Mouse (Mus musculus) hindbrain, embryonic 12.5 days (tissue): ENCODE data around the gene Rbm4. TPM values are rescaled to one million over a fixed set of nuclear protein-coding genes. Genes with fewer than 3 reads are reported as not detected.

Experiments used
- ATAC-seq: fragments of 200-750 bp; cut with Nextera tagmentation; 2 replicates; pipeline ENCODE4 v1.8.0; 2017; ENCODE audit warnings: moderate TSS enrichment; ENCODE audit not compliant: low FRiP score
- H3K27ac ChIP-seq: fragments of 300-500 bp; sonication (generic); 2 replicates; pipeline ENCODE4 v1.5.1; 2016; ENCODE audit warnings: mild to moderate bottlenecking
- H3K27me3 ChIP-seq: fragments of 300-500 bp; sonication (generic); 2 replicates; pipeline ENCODE4 v1.6.1; 2016; ENCODE audit warnings: mild to moderate bottlenecking
- H3K36me3 ChIP-seq: fragments of 300-500 bp; sonication (generic); 2 replicates; pipeline ENCODE4 v1.6.1; 2016; ENCODE audit warnings: mild to moderate bottlenecking
- H3K4me1 ChIP-seq: fragments of 300-500 bp; sonication (generic); 2 replicates; pipeline ENCODE4 v1.6.1; 2016
- H3K4me2 ChIP-seq: fragments of 300-500 bp; sonication (generic); replicated peaks from 2 replicates; pipeline ENCODE4 v1.6.1; 2016; ENCODE audit warnings: mild to moderate bottlenecking
- H3K4me3 ChIP-seq: fragments of 300-500 bp; sonication (generic); 2 replicates; pipeline ENCODE4 v1.5.1; 2016; ENCODE audit warnings: mild to moderate bottlenecking
- H3K9ac ChIP-seq: fragments of 300-500 bp; sonication (generic); 2 replicates; pipeline ENCODE4 v1.6.1; 2016; ENCODE audit warnings: mild to moderate bottlenecking, moderate library complexity
- H3K9me3 ChIP-seq: fragments of 300-500 bp; sonication (generic); replicated peaks from 2 replicates; pipeline ENCODE4 v1.6.1; 2016; ENCODE audit warnings: mild to moderate bottlenecking
- WGBS: fragments of 180-500 bp; shearing (Covaris S2); methylation state at CpG from one replicate; pipeline ENCODE4 v1.1.7; 2016; 5-methylcytosine and 5-hydroxymethylcytosine counted together
- polyA plus RNA-seq: library from polyadenylated mRNA; unstranded; fragments of >200 nt; fragmentation: Nextera tagmentation; extraction: Ambion mirVana; gene quantifications from 2 replicates; pipeline ENCODE4 v1.2.1, GENCODE M21; 2016

Rbm4 gene
- polyA plus RNA-seq, result 88.8 and 94.8 TPM in 2 replicates

DNA sequence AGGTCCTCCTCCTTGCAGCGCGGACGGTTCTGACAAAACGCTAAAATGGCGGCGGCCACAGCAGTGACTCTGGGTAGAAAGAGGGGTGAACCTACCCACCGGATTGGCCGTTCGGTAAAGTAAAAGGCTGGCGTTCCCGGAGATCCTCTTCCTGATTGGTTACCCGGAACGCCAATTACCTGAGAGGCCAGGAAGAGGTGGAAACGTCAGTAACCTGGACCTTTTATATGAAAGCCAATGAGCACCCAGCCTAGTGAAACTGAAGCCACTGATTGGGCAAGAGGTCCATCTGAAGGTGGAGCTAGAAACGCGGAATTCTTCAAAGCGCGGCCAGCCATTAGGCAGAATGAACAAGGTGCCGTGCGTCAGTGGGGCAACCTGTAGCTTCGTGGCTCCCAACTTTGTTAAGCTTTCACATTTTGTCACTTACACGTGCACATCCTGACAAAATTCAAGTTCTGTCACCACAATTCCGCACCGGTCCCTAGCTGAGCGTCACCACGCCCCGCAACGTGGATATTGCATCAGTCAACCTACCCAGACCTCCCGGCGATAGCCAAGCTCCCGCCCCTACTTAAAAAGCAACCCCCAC lies at the start of gene Rbm4:
Rbm4 (minus strand) TSS at position 71 of the 592 bp plus-strand sequence.
- H3K4me1 ChIP-seq, result peaks cover 39% of the 10 kb centered on the region
- H3K27me3 ChIP-seq, result no peaks in the 10 kb centered on the region
- H3K4me2 ChIP-seq, result peak within 1 kb of the TSS; percentile 68
- H3K9me3 ChIP-seq, result no peaks in the 10 kb centered on the region
- ATAC-seq, result peak; percentile 99
- WGBS, result under 1% methylated on average over 31 of the region's 31 CpGs
- H3K36me3 ChIP-seq, result peaks cover 35% of the 10 kb centered on the region
- peak within 1 kb of the TSS; percentile 73 for H3K4me3 ChIP-seq
- peak within 1 kb of the TSS; percentile 80 for H3K27ac ChIP-seq
- H3K9ac ChIP-seq, result peak within 1 kb of the TSS; percentile 79

DNA sequence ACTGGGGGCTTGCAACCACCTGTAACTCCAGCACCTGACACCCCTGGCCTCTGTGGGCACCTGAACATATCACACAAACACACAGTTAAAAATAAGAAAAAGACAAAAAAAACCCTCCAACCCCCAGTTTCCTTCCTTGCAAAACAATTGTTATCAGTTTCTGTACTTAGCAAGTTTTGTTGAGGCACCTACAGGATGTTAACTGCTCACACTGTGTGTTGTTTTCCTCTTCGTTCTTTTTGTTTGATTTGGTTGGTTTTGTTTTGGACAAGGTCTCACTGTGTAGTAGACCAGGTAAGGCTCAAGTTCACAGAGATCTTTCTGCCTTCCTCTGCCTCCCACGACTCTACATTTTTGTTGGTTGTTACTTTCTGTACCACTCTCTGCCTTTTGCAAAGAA lies 48.9 kb upstream of the Rbm4 start:
- Histone ChIP-seq H3K4me1 (peaks cover 17% of the 10 kb centered on the region), H3K4me3 (no peak overlapping the region), H3K36me3 (no peaks in the 10 kb centered on the region), H3K4me2 (no peak overlapping the region), H3K27ac (no peak overlapping the region), H3K9ac (no peak overlapping the region), H3K9me3 (no peaks in the 10 kb centered on the region), H3K27me3 (peaks cover 28% of the 10 kb centered on the region)
- no peak for ATAC-seq
- 66% methylated on average over 2 of the region's 2 CpGs for WGBS

DNA sequence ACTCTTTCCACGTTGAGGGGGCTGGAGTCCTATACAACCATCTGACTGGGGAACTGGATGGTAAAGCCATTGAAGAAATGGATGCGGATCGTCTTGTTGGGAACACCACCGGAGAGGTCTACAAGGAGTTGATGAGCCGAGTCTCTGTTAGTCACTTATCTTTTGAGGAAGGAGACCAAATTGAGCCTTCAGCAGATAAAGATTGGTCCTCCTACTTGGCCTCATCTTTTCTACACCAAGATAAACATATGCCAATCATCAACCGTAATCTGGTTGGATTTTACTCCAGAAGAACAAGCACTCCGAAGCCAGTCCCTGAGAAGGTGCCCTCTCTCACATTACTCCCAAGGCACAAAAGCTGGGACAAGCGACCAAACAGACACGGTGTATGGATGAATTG lies 47.1 kb upstream of the Rbm4 start:
- H3K36me3 ChIP-seq, result no peaks in the 10 kb centered on the region
- no peak for ATAC-seq
- no peaks in the 10 kb centered on the region for H3K9me3 ChIP-seq
- no peak overlapping the region for H3K27ac ChIP-seq
- H3K4me2 ChIP-seq, result no peak overlapping the region
- H3K4me1 ChIP-seq, result peaks cover 17% of the 10 kb centered on the region
- 84% methylated on average over 9 of the region's 9 CpGs for WGBS
- peaks cover 28% of the 10 kb centered on the region for H3K27me3 ChIP-seq
- no peak overlapping the region for H3K4me3 ChIP-seq
- no peak overlapping the region for H3K9ac ChIP-seq

DNA sequence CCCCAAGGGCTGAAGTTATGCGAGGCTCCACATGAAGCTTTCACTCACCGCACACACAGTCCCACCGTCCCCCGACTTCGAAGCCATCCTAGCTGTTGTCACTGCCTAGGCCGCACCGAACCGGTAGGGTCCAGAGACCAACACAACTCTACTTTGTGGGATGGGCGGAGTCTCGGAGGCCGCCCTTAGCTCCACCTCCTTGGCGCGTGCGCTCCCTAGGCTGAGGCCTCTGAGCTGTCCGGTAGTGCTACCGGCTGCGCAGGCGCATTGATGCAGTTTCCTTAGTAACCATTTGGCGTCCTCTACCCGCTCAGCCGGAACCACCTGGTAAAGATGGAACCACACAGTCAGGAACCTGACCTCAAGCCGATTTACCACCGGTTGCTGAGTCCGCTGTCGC lies 45.4 kb upstream of the Rbm4 start, which contains the start of the genes Ccs and Ccdc87:
Ccs (minus strand) TSS at position 184 of the 400 bp plus-strand sequence.
Ccdc87 (plus strand) TSS at position 218 of the 400 bp plus-strand sequence.
- peak; percentile 96 for ATAC-seq
- peaks cover 28% of the 10 kb centered on the region for H3K27me3 ChIP-seq
- no peak within 1 kb of the TSS for H3K27ac ChIP-seq
- H3K36me3 ChIP-seq, result peaks cover under 1% of the 10 kb centered on the region; the same call in 1 of the 2 replicates
- WGBS, result under 1% methylated on average over 25 of the region's 25 CpGs
- peak within 1 kb of the TSS; percentile 95 for H3K4me2 ChIP-seq
- peak within 1 kb of the TSS; percentile 72 for H3K9ac ChIP-seq
- H3K4me3 ChIP-seq, result peak within 1 kb of the TSS; percentile 59
- H3K4me1 ChIP-seq, result peaks cover 17% of the 10 kb centered on the region
- H3K9me3 ChIP-seq, result no peaks in the 10 kb centered on the region

DNA sequence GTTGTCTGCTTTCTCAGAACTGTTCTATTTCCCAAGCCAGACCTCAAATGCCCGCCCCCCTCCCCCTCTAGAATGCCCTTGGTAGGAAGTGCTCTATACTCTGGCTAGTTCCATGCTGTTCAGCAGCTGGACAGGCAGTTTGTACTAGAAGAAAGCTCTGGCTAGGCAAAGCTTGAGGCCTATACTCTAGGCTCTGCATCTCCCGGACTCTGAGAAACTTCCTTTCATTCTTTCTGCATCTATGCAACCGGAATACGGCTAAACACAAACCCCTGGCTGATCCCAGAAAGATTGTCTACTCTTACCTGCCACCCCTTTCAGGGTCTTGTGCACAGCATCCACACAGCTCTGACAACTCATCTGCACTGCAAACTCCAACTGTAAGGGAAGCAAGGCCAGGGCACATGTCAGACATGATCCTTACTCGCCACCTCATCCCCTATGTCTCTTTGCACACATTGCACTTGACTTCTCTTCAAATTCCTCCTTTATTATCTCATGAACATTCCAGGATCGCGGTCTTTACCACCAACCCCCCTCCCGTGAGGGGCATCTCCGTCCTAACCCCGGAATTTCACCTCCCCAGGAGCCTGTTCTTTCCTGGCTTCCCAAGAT lies 44.9 kb upstream of the Rbm4 start:
- ATAC-seq, result peak; percentile 47
- Histone ChIP-seq H3K4me2 (peak overlapping the region; percentile 95), H3K27me3 (peaks cover 28% of the 10 kb centered on the region), H3K36me3 (peaks cover 4% of the 10 kb centered on the region; the same call in 1 of the 2 replicates), H3K9me3 (no peaks in the 10 kb centered on the region), H3K27ac (no peak overlapping the region), H3K4me1 (peaks cover 17% of the 10 kb centered on the region), H3K9ac (peak overlapping the region; percentile 72), H3K4me3 (peak overlapping the region; percentile 59)
- WGBS, result 34% methylated on average over 10 of the region's 10 CpGs

DNA sequence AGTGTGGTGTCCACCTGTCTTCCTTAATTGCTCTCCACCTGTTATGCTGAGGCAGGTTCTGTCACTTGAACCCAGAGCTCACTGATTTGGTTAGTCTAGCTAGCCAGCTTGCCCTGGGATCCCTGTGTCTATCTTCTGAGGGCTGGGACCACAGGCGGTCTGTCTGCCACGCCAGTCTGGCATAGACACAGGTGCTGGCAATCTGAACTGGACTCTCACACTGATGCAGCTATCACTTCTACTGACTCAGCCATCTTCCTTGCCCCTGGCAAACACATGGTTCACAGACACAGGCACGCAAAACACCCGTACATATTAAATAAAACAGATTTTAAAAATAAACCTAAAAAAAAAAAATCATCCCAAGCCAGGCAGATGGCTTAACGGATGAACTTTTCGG lies 43.3 kb upstream of the Rbm4 start:
- H3K4me3 ChIP-seq, result no peak overlapping the region
- H3K4me1 ChIP-seq, result peaks cover 21% of the 10 kb centered on the region
- H3K9ac ChIP-seq, result no peak overlapping the region
- peaks cover 26% of the 10 kb centered on the region for H3K27me3 ChIP-seq
- no peak overlapping the region for H3K4me2 ChIP-seq
- 95% methylated on average over 6 of the region's 6 CpGs for WGBS
- no peaks in the 10 kb centered on the region for H3K9me3 ChIP-seq
- no peak for ATAC-seq
- H3K36me3 ChIP-seq, result peaks cover 12% of the 10 kb centered on the region
- no peak overlapping the region for H3K27ac ChIP-seq

DNA sequence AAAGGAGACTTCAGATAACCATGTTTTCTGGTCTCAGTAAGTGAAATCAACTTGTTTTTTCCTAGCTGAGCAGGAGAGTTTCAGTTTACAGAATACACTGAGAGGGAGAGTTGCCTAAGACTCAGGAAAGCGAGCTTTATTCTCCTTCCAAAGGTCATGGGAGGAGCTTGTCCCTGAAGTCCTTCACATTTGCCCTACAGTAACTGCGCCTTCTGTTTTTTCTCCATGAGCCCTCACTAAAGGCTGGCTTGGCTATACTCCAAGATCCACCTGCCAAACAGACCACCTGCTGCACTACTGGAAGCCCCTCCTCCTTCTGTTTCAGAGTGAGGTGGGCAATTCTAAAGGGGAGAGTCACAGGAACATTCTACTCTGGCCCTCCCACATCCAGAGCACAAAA lies 42.4 kb upstream of the Rbm4 start:
- Histone ChIP-seq H3K9me3 (no peaks in the 10 kb centered on the region), H3K27me3 (peaks cover 17% of the 10 kb centered on the region), H3K36me3 (peaks cover 12% of the 10 kb centered on the region), H3K4me2 (no peak overlapping the region), H3K27ac (no peak overlapping the region), H3K4me1 (peaks cover 21% of the 10 kb centered on the region), H3K9ac (no peak overlapping the region), H3K4me3 (no peak overlapping the region)
- ATAC-seq, result no peak
- WGBS, result 81% methylated on average over 2 of the region's 2 CpGs

DNA sequence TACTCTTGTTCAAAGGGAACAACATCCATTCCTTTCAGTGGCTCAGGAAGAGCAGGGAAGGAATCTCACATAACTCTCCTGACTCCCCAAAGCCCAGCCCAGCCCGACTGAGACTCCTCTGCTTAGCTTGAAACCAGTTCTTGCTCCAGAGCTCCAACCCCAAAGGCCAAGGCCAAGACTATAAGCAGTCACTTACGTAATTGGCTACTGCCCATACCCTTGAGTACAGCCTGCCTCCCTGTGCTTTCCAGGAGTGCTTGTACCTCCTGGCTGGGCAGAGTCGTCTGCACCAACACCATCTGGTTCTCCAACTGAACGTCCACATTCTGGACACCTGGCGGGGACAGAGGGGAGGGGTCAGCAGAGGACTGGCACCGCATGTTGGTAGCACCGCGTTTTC lies 40.3 kb upstream of the Rbm4 start:
- Histone ChIP-seq H3K4me1 (peaks cover 16% of the 10 kb centered on the region), H3K9me3 (no peaks in the 10 kb centered on the region), H3K27me3 (no peaks in the 10 kb centered on the region), H3K27ac (no peak overlapping the region), H3K4me3 (no peak overlapping the region), H3K4me2 (no peak overlapping the region), H3K36me3 (peaks cover 12% of the 10 kb centered on the region), H3K9ac (no peak overlapping the region)
- no peak for ATAC-seq
- WGBS, result 84% methylated on average over 8 of the region's 8 CpGs

DNA sequence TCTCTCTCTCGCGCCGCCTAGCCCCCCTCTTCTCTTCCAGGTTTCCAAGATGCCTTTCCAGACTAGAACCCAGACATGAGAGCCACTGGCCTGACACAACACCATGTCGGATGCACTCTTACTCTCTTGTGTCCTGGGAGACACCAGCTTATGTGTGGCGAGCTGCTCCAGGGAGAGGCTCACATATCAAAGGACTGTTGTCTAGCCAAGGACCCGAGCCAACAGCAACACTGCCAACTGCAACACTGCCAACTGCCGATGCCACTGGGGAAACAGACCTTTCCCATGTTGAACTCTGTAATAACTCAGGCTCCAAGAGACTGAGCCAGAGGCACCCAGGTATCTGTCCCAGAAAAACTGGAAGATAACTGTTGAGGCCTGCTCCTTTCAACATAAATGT lies 35.5 kb upstream of the Rbm4 start:
- H3K4me2 ChIP-seq, result no peak overlapping the region
- H3K36me3 ChIP-seq, result peaks cover 30% of the 10 kb centered on the region
- ATAC-seq, result no peak
- no peak overlapping the region for H3K27ac ChIP-seq
- WGBS, result 69% methylated on average over 7 of the region's 7 CpGs
- H3K27me3 ChIP-seq, result no peaks in the 10 kb centered on the region
- no peak overlapping the region for H3K9ac ChIP-seq
- 0 out of 2 replicates have a peak, but pooled peaks cover 4% of the 10 kb centered on the region for H3K4me1 ChIP-seq
- no peak overlapping the region for H3K4me3 ChIP-seq
- no peaks in the 10 kb centered on the region for H3K9me3 ChIP-seq

DNA sequence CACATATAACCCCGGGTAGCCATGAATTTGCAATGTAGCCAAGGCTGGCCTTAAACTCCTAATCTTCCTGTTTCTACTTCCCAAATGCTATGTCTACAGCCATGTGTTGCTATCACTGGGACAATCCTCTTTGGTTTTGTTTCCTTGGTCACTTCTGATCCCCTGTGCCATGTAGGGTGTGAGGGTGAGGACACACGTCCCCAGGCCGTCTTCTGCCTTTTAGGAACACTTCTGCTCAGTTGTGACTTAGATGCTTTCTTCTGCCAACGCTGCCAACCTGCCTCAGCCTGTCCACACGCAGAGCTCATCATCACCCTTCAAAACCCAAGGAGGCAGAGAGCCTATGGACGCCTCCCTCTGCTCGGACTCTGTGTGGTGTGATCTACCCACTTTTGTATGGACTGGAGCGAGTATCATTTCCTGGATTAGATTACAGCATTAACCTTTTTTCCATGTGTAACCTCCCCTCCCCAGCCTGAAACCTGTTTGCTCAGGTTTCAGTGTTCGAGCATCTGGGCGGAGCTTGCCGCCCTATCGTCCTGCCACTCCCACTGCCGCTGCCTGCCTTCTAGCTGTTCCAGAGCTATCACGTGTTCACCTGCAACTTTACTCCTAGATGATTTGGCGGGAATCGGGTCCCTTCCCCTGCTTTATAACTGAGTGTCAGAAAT lies 34.9 kb upstream of the Rbm4 start:
- Histone ChIP-seq H3K27me3 (no peaks in the 10 kb centered on the region), H3K9ac (no peak overlapping the region), H3K27ac (no peak overlapping the region), H3K4me2 (no peak overlapping the region), H3K9me3 (no peaks in the 10 kb centered on the region), H3K4me1 (0 out of 2 replicates have a peak, but pooled peaks cover 4% of the 10 kb centered on the region), H3K4me3 (no peak overlapping the region), H3K36me3 (peaks cover 27% of the 10 kb centered on the region)
- no peak for ATAC-seq
- 62% methylated on average over 16 of the region's 16 CpGs for WGBS

DNA sequence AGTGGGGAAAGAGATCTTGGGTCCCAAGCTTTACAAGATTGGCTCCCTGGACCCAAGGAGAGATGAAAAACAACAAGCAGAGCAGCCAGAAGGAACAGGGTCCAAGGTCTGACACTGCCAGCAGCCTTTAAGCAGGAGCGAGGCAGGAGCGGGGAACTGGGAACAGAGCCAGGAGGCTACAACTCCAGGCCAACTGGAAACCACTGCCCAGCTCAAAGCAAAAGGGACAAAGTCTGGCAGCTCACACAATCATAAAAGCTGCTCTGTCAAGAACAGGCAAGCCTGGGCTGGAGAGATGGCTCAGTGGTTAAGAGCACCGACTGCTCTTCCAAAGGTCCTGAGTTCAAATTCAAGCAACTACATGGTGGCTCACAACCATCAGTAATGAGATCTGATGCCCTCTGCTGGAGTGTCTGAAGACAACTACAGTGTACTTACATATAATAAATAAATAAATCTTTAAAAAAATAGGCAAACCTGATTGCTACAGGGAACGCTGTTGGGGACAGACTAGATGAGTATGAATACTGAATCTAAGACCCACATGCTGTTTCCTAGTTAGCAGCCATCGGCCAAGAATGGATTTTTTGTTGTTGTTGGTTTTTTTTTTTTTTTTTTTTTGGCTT lies 27.1 kb upstream of the Rbm4 start:
- H3K4me2 ChIP-seq, result no peak overlapping the region
- H3K4me3 ChIP-seq, result no peak overlapping the region
- no peaks in the 10 kb centered on the region for H3K27me3 ChIP-seq
- H3K27ac ChIP-seq, result no peak overlapping the region
- 82% methylated on average over 5 of the region's 5 CpGs for WGBS
- no peak for ATAC-seq
- no peak overlapping the region for H3K9ac ChIP-seq
- H3K36me3 ChIP-seq, result peaks cover 17% of the 10 kb centered on the region
- H3K9me3 ChIP-seq, result no peaks in the 10 kb centered on the region
- H3K4me1 ChIP-seq, result no peaks in the 10 kb centered on the region

DNA sequence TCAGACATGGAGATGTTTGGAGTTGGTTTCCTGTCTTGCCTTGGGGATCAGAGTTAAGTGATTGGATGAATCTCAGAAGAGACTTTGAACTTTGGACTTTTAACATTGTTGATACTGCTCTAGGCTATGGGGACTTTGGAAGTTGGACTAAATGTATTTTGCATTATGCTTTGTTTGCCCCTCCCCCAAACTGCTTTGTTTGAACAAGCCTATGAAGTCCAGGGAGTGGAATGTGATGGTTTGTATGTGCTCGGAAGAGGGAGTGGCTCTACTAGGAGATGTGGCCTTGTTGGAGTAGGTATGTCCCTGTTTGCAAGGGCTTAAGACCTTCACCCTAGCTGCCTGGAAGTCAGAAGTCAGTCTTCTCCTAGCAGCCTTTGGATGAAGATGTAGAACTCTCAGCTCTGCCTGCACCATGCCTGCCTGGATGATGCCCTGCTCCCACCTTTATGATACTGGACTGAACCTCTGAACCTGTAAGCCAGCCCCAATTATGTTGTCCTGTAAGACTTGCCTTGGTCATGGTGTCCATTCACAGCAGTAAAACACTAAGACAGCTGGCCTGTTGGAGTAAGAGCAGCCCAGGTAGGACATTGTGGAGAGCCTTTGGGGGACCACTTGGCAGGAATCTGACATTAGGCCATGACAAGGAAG lies 23.6 kb upstream of the Rbm4 start:
- H3K4me2 ChIP-seq, result no peak overlapping the region

More for the DNA sequence above, 23.6 kb upstream of the Rbm4 start:
- H3K27ac ChIP-seq, result no peak overlapping the region
- no peaks in the 10 kb centered on the region for H3K27me3 ChIP-seq
- H3K4me3 ChIP-seq, result no peak overlapping the region
- no peak for ATAC-seq
- H3K9me3 ChIP-seq, result no peaks in the 10 kb centered on the region
- WGBS, result 65% methylated on average over 1 of the region's 1 CpGs
- no peak overlapping the region for H3K9ac ChIP-seq
- H3K36me3 ChIP-seq, result no peaks in the 10 kb centered on the region
- no peaks in the 10 kb centered on the region for H3K4me1 ChIP-seq
